Mouse (Mus musculus): Measurements from ENCODE around the gene Yipf2.

DNA sequence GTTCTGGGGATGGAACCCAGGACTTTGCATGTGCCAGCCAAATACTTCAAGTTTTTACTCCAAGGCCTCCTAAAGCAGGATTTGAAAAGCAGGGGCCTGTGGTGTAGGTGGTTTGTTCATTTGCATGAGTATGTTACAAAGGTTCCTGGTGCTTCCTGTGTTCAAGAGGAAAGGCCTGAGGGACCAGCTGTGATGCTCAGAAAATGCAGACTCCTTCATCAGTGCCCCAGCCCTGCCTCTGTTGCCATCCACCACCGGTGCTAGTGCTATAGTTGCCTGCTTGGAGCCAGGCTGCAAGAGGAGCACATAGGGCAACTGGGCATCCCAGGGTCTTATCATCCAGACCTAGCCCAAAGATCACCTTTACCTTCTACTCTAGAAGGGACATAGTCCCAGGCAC is 26.1 kb downstream of the Yipf2 start:
- no peak for TF ChIP-seq POLR2A (IDR thresholded peaks at IDR 0.05; ENCODE audit: low read depth, low read length)
- TF ChIP-seq CTCF (IDR thresholded peaks at IDR 0.05; ENCODE audit: extremely low read depth, insufficient read length, insufficient replicate concordance, low read depth, low read length), result no peak
